Mouse (Mus musculus): ENCODE measurements around the gene Srebf1. TPM values are rescaled to one million over a fixed set of nuclear protein-coding genes. Genes with fewer than 3 reads are reported as not detected.

Gene Srebf1
- total and polyA plus RNA-seq, 3 experiments = 69.8 to 126 (median 120) TPM

- no peak overlapping the region for H3K9ac ChIP-seq (ENCODE audit: insufficient read depth, low read depth)
- H3K4me2 ChIP-seq (ENCODE audit: insufficient read depth, low read depth, poor library complexity, severe bottlenecking) = no peak overlapping the region
- in situ Hi-C loops (cut with MboI; ENCODE audit: low pct_ligation_motif_present, low pct_unique_long_range_greater_than_20kb, low sequenced_read_pairs) = no loop called here
- TF ChIP-seq EP300 (IDR thresholded peaks at IDR 0.05; ENCODE audit: low read length) = no peak
- no peak for TF ChIP-seq CTCF (conservative IDR thresholded peaks at IDR 0.05 in 1 of 2, IDR thresholded peaks at IDR 0.05 in 1 of 2; ENCODE audit: low read depth in 2 of 2, low read length in 2 of 2)
- TF ChIP-seq E2F4 (IDR thresholded peaks at IDR 0.05; ENCODE audit: insufficient replicate concordance, low read depth, low read length) = no peak
- 0 out of 2 replicates have a peak, but pooled peaks have one; percentile 8 for TF ChIP-seq ZMIZ1 (IDR thresholded peaks at IDR 0.05; ENCODE audit: low read depth, low read length)
- H3K27me3 ChIP-seq (replicated peaks) = no peaks in the 10 kb centered on the region
- dilution Hi-C loops (cut with MboI; ENCODE audit: extremely low pct_ligation_motif_present, extremely low pct_unique_long_range_greater_than_20kb, low sequenced_read_pairs) = no loop called here
- H3K9me3 ChIP-seq (replicated peaks; ENCODE audit: low read length) = no peaks in the 10 kb centered on the region
- DNase-seq (ENCODE audit: extremely low read depth) = no peak
- H3K27ac ChIP-seq (ENCODE audit: insufficient read depth, low read depth) = no peak overlapping the region
- H3K36me3 ChIP-seq (replicated peaks in 1 of 2; ENCODE audit: control insufficient read depth in 1 of 2, insufficient read depth in 1 of 2, low read length in 1 of 2) = peaks cover 90 to 99% of the 10 kb centered on the region in 2 experiments
- no peak overlapping the region for H3K4me3 ChIP-seq (replicated peaks in 1 of 3; ENCODE audit: low read depth in 2 of 3, low read length in 2 of 3, poor library complexity in 1 of 3)
- peaks cover 1 to 13% of the 10 kb centered on the region in 2 experiments; a peak in 3 of 4 replicates for H3K4me1 ChIP-seq (ENCODE audit: control insufficient read depth in 1 of 2, insufficient read depth in 2 of 2)
- H3K79me2 ChIP-seq (replicated peaks; ENCODE audit: control insufficient read depth, extremely low read depth, insufficient read depth, poor library complexity, severe bottlenecking) = peaks cover 15% of the 10 kb centered on the region
These were observed 19.4 kb downstream of the Srebf1 start for GRCm38 (mm10) chr11:60202710-60203638.

- no peaks in the 10 kb centered on the region for H3K27me3 ChIP-seq (replicated peaks)
- no peaks in the 10 kb centered on the region for H3K9me3 ChIP-seq (replicated peaks; ENCODE audit: low read length)
- dilution Hi-C loops (cut with MboI; ENCODE audit: extremely low pct_ligation_motif_present, extremely low pct_unique_long_range_greater_than_20kb, low sequenced_read_pairs) = no loop called here
- H3K4me1 ChIP-seq (ENCODE audit: control insufficient read depth in 1 of 2, insufficient read depth in 2 of 2) = peaks cover 0 to 11% of the 10 kb centered on the region in 2 experiments; a peak in 2 of 4 replicates
- no peak for DNase-seq (ENCODE audit: extremely low read depth)
- TF ChIP-seq GABPA (IDR thresholded peaks at IDR 0.05; ENCODE audit: insufficient replicate concordance, low read depth, low read length) = no peak
- TF ChIP-seq IRF4 (IDR thresholded peaks at IDR 0.05; ENCODE audit: low read depth, low read length) = no peak
- no peak for TF ChIP-seq NRF1 (IDR thresholded peaks at IDR 0.05; ENCODE audit: low read depth, low read length)
- no peak overlapping the region for H3K4me3 ChIP-seq (replicated peaks in 1 of 3; ENCODE audit: low read depth in 2 of 3, low read length in 2 of 3, poor library complexity in 1 of 3)
- no peak overlapping the region for H3K9ac ChIP-seq (ENCODE audit: insufficient read depth, low read depth)
- no peaks in the 10 kb centered on the region for H3K79me2 ChIP-seq (replicated peaks; ENCODE audit: control insufficient read depth, extremely low read depth, insufficient read depth, poor library complexity, severe bottlenecking)
- no peak overlapping the region for H3K4me2 ChIP-seq (ENCODE audit: insufficient read depth, low read depth, poor library complexity, severe bottlenecking)
- in situ Hi-C loops (cut with MboI; ENCODE audit: low pct_ligation_motif_present, low pct_unique_long_range_greater_than_20kb, low sequenced_read_pairs) = no loop called here
- peaks cover 77 to 97% of the 10 kb centered on the region in 2 experiments for H3K36me3 ChIP-seq (replicated peaks in 1 of 2; ENCODE audit: control insufficient read depth in 1 of 2, insufficient read depth in 1 of 2, low read length in 1 of 2)
- H3K27ac ChIP-seq (ENCODE audit: insufficient read depth, low read depth) = no peak overlapping the region
These were observed 22.0 kb downstream of the Srebf1 start for GRCm38 (mm10) chr11:60200384-60200783.

- in situ Hi-C loops (cut with MboI; ENCODE audit: low pct_ligation_motif_present, low pct_unique_long_range_greater_than_20kb, low sequenced_read_pairs) = loop anchor here (5.0 kb wide), 2 partner anchors 103 to 218 kb away; partner anchors contain the start of genes Atpaf2 and Gid4
- Histone ChIP-seq H3K79me2 (replicated peaks; ENCODE audit: control insufficient read depth, extremely low read depth, insufficient read depth, poor library complexity, severe bottlenecking) (no peaks in the 10 kb centered on the region), H3K9ac (ENCODE audit: insufficient read depth, low read depth) (no peak overlapping the region), H3K9me3 (replicated peaks; ENCODE audit: low read length) (peaks cover 4% of the 10 kb centered on the region), H3K4me3 (replicated peaks in 1 of 3; ENCODE audit: low read depth in 2 of 3, low read length in 2 of 3, poor library complexity in 1 of 3) (no peak overlapping the region), H3K4me1 (ENCODE audit: control insufficient read depth in 1 of 2, insufficient read depth in 2 of 2) (peaks cover 0 to 11% of the 10 kb centered on the region in 2 experiments; a peak in 2 of 4 replicates), H3K4me2 (ENCODE audit: insufficient read depth, low read depth, poor library complexity, severe bottlenecking) (no peak overlapping the region), H3K36me3 (replicated peaks in 1 of 2; ENCODE audit: control insufficient read depth in 1 of 2, insufficient read depth in 1 of 2, low read length in 1 of 2) (peaks cover 72 to 97% of the 10 kb centered on the region in 2 experiments), H3K27ac (ENCODE audit: insufficient read depth, low read depth) (no peak overlapping the region), H3K27me3 (replicated peaks) (no peaks in the 10 kb centered on the region)
- peak; percentile 89 for DNase-seq (ENCODE audit: extremely low read depth)
- dilution Hi-C loops (cut with MboI; ENCODE audit: extremely low pct_ligation_motif_present, extremely low pct_unique_long_range_greater_than_20kb, low sequenced_read_pairs) = no loop called here
- no peak for TF ChIP-seq E2F4 (IDR thresholded peaks at IDR 0.05; ENCODE audit: insufficient replicate concordance, low read depth, low read length)
- TF ChIP-seq RCOR1 (conservative IDR thresholded peaks at IDR 0.05; ENCODE audit: low read depth, low read length) = no peak
- TF ChIP-seq JUND (conservative IDR thresholded peaks at IDR 0.05; ENCODE audit: low read depth, low read length) = no peak
- TF ChIP-seq ZMIZ1 (IDR thresholded peaks at IDR 0.05; ENCODE audit: low read depth, low read length) = 0 out of 2 replicates have a peak, but pooled peaks have one; percentile 23
- TF ChIP-seq MAX (IDR thresholded peaks at IDR 0.05; ENCODE audit: low read length) = no peak
- no peak for TF ChIP-seq POLR2A (IDR thresholded peaks at IDR 0.05; ENCODE audit: low read depth, low read length)
- TF ChIP-seq ZC3H11A (IDR thresholded peaks at IDR 0.05; ENCODE audit: low read depth, low read length) = peak; percentile 32; the same call in 1 of the 2 replicates
- TF ChIP-seq POLR2AphosphoS2 (IDR thresholded peaks at IDR 0.05; ENCODE audit: low read depth, low read length) = no peak
- TF ChIP-seq ELF1 (IDR thresholded peaks at IDR 0.05; ENCODE audit: low read depth, low read length) = no peak
- TF ChIP-seq USF1 (IDR thresholded peaks at IDR 0.05; ENCODE audit: low read depth, low read length) = no peak
- TF ChIP-seq MAZ (IDR thresholded peaks at IDR 0.05; ENCODE audit: low read depth, low read length) = no peak
- no peak for TF ChIP-seq USF2 (conservative IDR thresholded peaks at IDR 0.05; ENCODE audit: low read depth, low read length)
- no peak for TF ChIP-seq JUN (IDR thresholded peaks at IDR 0.05; ENCODE audit: insufficient read depth, low read depth, low read length)
- peak; percentile 92 for TF ChIP-seq RAD21 (IDR thresholded peaks at IDR 0.05; ENCODE audit: low read depth, low read length)
- no peak for TF ChIP-seq CHD1 (IDR thresholded peaks at IDR 0.05; ENCODE audit: low read depth, low read length)
- peak; percentile 20; the same call in 1 of the 2 replicates for TF ChIP-seq HCFC1 (IDR thresholded peaks at IDR 0.05; ENCODE audit: low read depth, low read length)
- peak; percentile 97 to 99 for TF ChIP-seq CTCF (conservative IDR thresholded peaks at IDR 0.05 in 1 of 2, IDR thresholded peaks at IDR 0.05 in 1 of 2; ENCODE audit: low read depth in 2 of 2, low read length in 2 of 2)
- no peak for TF ChIP-seq UBTF (IDR thresholded peaks at IDR 0.05; ENCODE audit: low read depth, low read length)
These were observed 22.6 kb downstream of the Srebf1 start for GRCm38 (mm10) chr11:60199702-60200184.

All from CH12.LX (cell line).